Mouse (Mus musculus): Measurements from ENCODE around the gene Uck1. TPM values are rescaled to one million over a fixed set of nuclear protein-coding genes. Genes with fewer than 3 reads are reported as not detected.

Uck1 gene
- polyA plus RNA-seq, 1 experiment from 2014 or later: 83.6 TPM

Other genes starting within 250 kb of the Uck1 start
- 1.3 and 1.5 TPM in 2 replicates for gene Fam78a, start 175.3 kb downstream of the Uck1 start, polyA plus RNA-seq (2016; fragmentation: Nextera tagmentation; extraction: Ambion mirVana)
- gene Plpp7, start 164.6 kb downstream of the Uck1 start, polyA plus RNA-seq (2016; fragmentation: Nextera tagmentation; extraction: Ambion mirVana): 4.8 and 5.3 TPM in 2 replicates
- 48.2 and 50.1 TPM in 2 replicates for gene Prrc2b, start 109.1 kb downstream of the Uck1 start, polyA plus RNA-seq (2016; fragmentation: Nextera tagmentation; extraction: Ambion mirVana)
- gene Pomt1, start 23.6 kb downstream of the Uck1 start, polyA plus RNA-seq (2016; fragmentation: Nextera tagmentation; extraction: Ambion mirVana): 26.6 and 29.7 TPM in 2 replicates
- 16.6 and 17.4 TPM in 2 replicates for gene Golga2, start 27.2 kb upstream of the Uck1 start, polyA plus RNA-seq (2016; fragmentation: Nextera tagmentation; extraction: Ambion mirVana)
- gene Swi5, start 27.9 kb upstream of the Uck1 start, polyA plus RNA-seq (2016; fragmentation: Nextera tagmentation; extraction: Ambion mirVana): 529 and 531 TPM in 2 replicates
- 57.7 and 70.3 TPM in 2 replicates for gene Ciz1, start 92.2 kb upstream of the Uck1 start, polyA plus RNA-seq (2016; fragmentation: Nextera tagmentation; extraction: Ambion mirVana)
- 7.8 and 9.7 TPM in 2 replicates for gene Dnm1, start 93.2 kb upstream of the Uck1 start, polyA plus RNA-seq (2016; fragmentation: Nextera tagmentation; extraction: Ambion mirVana)
- 36.3 and 37.5 TPM in 2 replicates for gene 1110008P14Rik, start 121.8 kb upstream of the Uck1 start, polyA plus RNA-seq (2016; fragmentation: Nextera tagmentation; extraction: Ambion mirVana)
- not detected in 2 replicates for gene Lcn2, start 128.1 kb upstream of the Uck1 start, polyA plus RNA-seq (2016; fragmentation: Nextera tagmentation; extraction: Ambion mirVana)
- 23.8 and 26.4 TPM in 2 replicates for gene Ptges2, start 135.7 kb upstream of the Uck1 start, polyA plus RNA-seq (2016; fragmentation: Nextera tagmentation; extraction: Ambion mirVana)
- gene Naif1, start 190.3 kb upstream of the Uck1 start, polyA plus RNA-seq (2016; fragmentation: Nextera tagmentation; extraction: Ambion mirVana): 6.6 and 6.7 TPM in 2 replicates
- 25.0 and 26.3 TPM in 2 replicates for gene Slc25a25, start 191.3 kb upstream of the Uck1 start, polyA plus RNA-seq (2016; fragmentation: Nextera tagmentation; extraction: Ambion mirVana)